Mouse (Mus musculus): Measurements from ENCODE around the gene Cdk1. TPM values are rescaled to one million over a fixed set of nuclear protein-coding genes. Genes with fewer than 3 reads are reported as not detected.
A peak's percentile ranks its signal among the peaks of the same experiment; 100 is the strongest.

Cdk1 gene
- polyA plus RNA-seq, 1 experiment from 2014 or later = 370 TPM

GRCm38 (mm10) chr10:69305600-69305999, 47.1 kb downstream of the Cdk1 start:
- no peak overlapping the region for H3K9ac ChIP-seq (ENCODE audit: low read length)
- H3K27me3 ChIP-seq (ENCODE audit: control insufficient read depth, insufficient read depth, low read length) = no peaks in the 10 kb centered on the region
- H3K4me2 ChIP-seq (ENCODE audit: low read depth) = no peak overlapping the region
- H3K4me1 ChIP-seq (ENCODE audit: control insufficient read depth, insufficient read depth, low read length) = no peaks in the 10 kb centered on the region
- H3K36me3 ChIP-seq (ENCODE audit: control insufficient read depth, insufficient read depth, low read length) = no peaks in the 10 kb centered on the region
- no peak overlapping the region for H3K4me3 ChIP-seq (ENCODE audit: low read depth, low read length)
- no peak overlapping the region for H3K27ac ChIP-seq (ENCODE audit: low read depth, low read length)
- DNase-seq (ENCODE audit: low spot score) = no peak
- WGBS = 37% methylated on average over 7 of the region's 7 CpGs
- no peak for ATAC-seq (ENCODE audit: insufficient read depth, low FRiP score, low TSS enrichment)
- no peaks in the 10 kb centered on the region for H3K9me3 ChIP-seq (ENCODE audit: control insufficient read depth, low read length)

DNA sequence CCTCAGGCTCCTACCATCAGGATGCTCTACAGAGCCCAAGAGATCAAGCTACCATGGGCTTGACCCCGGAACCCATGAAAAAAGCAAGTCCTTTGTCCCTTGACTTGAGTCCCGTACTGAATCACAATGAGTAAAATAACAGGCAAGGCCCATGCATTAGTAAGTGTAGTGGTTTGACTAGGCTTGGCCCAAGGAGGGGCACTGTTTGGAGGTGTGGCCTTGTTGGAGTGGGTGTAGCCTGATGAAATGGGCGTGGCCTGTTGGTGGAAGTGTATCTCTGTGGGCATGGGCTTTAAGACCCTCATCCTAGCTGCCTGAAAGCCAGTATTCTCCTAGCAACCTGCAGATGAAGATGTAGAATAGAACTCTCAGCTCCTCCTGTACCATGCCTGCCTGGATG, 47.9 kb downstream of the Cdk1 start:
- peak; percentile 8 for DNase-seq (ENCODE audit: low spot score)
- Histone ChIP-seq H3K4me2 (ENCODE audit: low read depth) (no peak overlapping the region), H3K9me3 (ENCODE audit: control insufficient read depth, low read length) (no peaks in the 10 kb centered on the region), H3K27me3 (ENCODE audit: control insufficient read depth, insufficient read depth, low read length) (no peaks in the 10 kb centered on the region), H3K27ac (ENCODE audit: low read depth, low read length) (no peak overlapping the region), H3K36me3 (ENCODE audit: control insufficient read depth, insufficient read depth, low read length) (no peaks in the 10 kb centered on the region), H3K9ac (ENCODE audit: low read length) (no peak overlapping the region), H3K4me3 (ENCODE audit: low read depth, low read length) (no peak overlapping the region), H3K4me1 (ENCODE audit: control insufficient read depth, insufficient read depth, low read length) (no peaks in the 10 kb centered on the region)
- ATAC-seq (ENCODE audit: insufficient read depth, low FRiP score, low TSS enrichment) = no peak
- WGBS = 84% methylated on average over 3 of the region's 3 CpGs

DNA sequence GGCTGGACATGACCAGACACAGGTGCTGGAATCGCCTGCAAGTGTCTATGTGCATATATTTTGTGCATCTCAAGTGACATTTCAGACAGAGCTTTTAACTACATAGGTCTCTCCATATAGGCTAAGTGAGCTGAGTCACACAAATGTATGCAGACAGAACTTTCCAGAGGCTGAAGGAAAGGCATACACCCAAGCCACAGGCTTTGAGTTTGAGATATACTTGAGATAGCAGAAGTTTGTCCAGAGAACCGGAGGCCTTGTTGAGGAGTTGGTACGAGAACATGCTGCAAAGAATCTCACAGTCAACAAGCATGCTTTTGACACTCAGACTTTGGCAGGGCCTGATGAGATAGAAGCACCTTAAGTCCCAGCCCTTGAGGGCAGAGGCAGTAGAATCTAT, 50.1 kb downstream of the Cdk1 start:
- ATAC-seq (ENCODE audit: insufficient read depth, low FRiP score, low TSS enrichment) = no peak
- Histone ChIP-seq H3K4me1 (ENCODE audit: control insufficient read depth, insufficient read depth, low read length) (no peaks in the 10 kb centered on the region), H3K27ac (ENCODE audit: low read depth, low read length) (no peak overlapping the region), H3K9ac (ENCODE audit: low read length) (no peak overlapping the region), H3K27me3 (ENCODE audit: control insufficient read depth, insufficient read depth, low read length) (no peaks in the 10 kb centered on the region), H3K9me3 (ENCODE audit: control insufficient read depth, low read length) (no peaks in the 10 kb centered on the region), H3K4me3 (ENCODE audit: low read depth, low read length) (no peak overlapping the region), H3K4me2 (ENCODE audit: low read depth) (no peak overlapping the region), H3K36me3 (ENCODE audit: control insufficient read depth, insufficient read depth, low read length) (no peaks in the 10 kb centered on the region)
- WGBS = 95% methylated on average over 3 of the region's 3 CpGs
- no peak for DNase-seq (ENCODE audit: low spot score)

GRCm38 (mm10) chr10:69299985-69300384, 52.8 kb downstream of the Cdk1 start:
- Histone ChIP-seq H3K36me3 (ENCODE audit: control insufficient read depth, insufficient read depth, low read length) (no peaks in the 10 kb centered on the region), H3K9ac (ENCODE audit: low read length) (no peak overlapping the region), H3K27ac (ENCODE audit: low read depth, low read length) (no peak overlapping the region), H3K4me1 (ENCODE audit: control insufficient read depth, insufficient read depth, low read length) (no peaks in the 10 kb centered on the region), H3K4me3 (ENCODE audit: low read depth, low read length) (no peak overlapping the region), H3K27me3 (ENCODE audit: control insufficient read depth, insufficient read depth, low read length) (no peaks in the 10 kb centered on the region), H3K9me3 (ENCODE audit: control insufficient read depth, low read length) (no peaks in the 10 kb centered on the region), H3K4me2 (ENCODE audit: low read depth) (no peak overlapping the region)
- 81% methylated on average over 7 of the region's 7 CpGs for WGBS
- no peak for ATAC-seq (ENCODE audit: insufficient read depth, low FRiP score, low TSS enrichment)
- DNase-seq (ENCODE audit: low spot score) = peak; percentile 2

DNA sequence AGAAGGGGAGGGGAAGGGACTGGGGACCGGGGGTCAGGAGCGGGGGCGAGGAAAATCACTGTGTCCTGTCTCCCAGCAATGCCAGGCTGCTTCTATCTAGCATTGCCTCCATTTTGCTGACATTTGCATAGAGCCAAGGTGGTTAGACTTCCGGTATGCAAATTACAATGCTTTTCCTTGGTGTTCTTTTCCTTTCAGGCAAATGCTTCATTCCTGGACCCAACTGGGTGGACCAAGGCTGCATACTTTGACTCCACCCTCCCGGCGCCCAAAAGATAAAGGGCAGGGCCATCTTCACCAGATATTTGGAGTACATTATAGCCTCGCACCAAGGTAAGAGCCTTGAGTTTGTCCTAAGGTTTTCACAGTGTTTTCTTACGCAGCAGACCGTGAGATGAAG, 56.8 kb downstream of the Cdk1 start:
- Histone ChIP-seq H3K36me3 (ENCODE audit: control insufficient read depth, insufficient read depth, low read length) (no peaks in the 10 kb centered on the region), H3K9me3 (ENCODE audit: control insufficient read depth, low read length) (no peaks in the 10 kb centered on the region), H3K27me3 (ENCODE audit: control insufficient read depth, insufficient read depth, low read length) (no peaks in the 10 kb centered on the region), H3K4me1 (ENCODE audit: control insufficient read depth, insufficient read depth, low read length) (no peaks in the 10 kb centered on the region), H3K4me3 (ENCODE audit: low read depth, low read length) (no peak overlapping the region), H3K27ac (ENCODE audit: low read depth, low read length) (no peak overlapping the region), H3K9ac (ENCODE audit: low read length) (no peak overlapping the region), H3K4me2 (ENCODE audit: low read depth) (no peak overlapping the region)
- no peak for DNase-seq (ENCODE audit: low spot score)
- 87% methylated on average over 9 of the region's 9 CpGs for WGBS
- no peak for ATAC-seq (ENCODE audit: insufficient read depth, low FRiP score, low TSS enrichment)

- Histone ChIP-seq H3K4me3 (ENCODE audit: low read depth, low read length) (no peak overlapping the region), H3K27ac (ENCODE audit: low read depth, low read length) (no peak overlapping the region), H3K4me1 (ENCODE audit: control insufficient read depth, insufficient read depth, low read length) (no peaks in the 10 kb centered on the region), H3K4me2 (ENCODE audit: low read depth) (no peak overlapping the region), H3K9ac (ENCODE audit: low read length) (no peak overlapping the region), H3K27me3 (ENCODE audit: control insufficient read depth, insufficient read depth, low read length) (no peaks in the 10 kb centered on the region), H3K36me3 (ENCODE audit: control insufficient read depth, insufficient read depth, low read length) (no peaks in the 10 kb centered on the region; the same call in 1 of the 2 replicates), H3K9me3 (ENCODE audit: control insufficient read depth, low read length) (no peaks in the 10 kb centered on the region)
- DNase-seq (ENCODE audit: low spot score) (peak; percentile 1), ATAC-seq (ENCODE audit: insufficient read depth, low FRiP score, low TSS enrichment) (no peak)
- 93% methylated on average over 8 of the region's 8 CpGs for WGBS
Observed at GRCm38 (mm10) chr10:69290736-69291135, 62.0 kb downstream of the Cdk1 start.

DNA sequence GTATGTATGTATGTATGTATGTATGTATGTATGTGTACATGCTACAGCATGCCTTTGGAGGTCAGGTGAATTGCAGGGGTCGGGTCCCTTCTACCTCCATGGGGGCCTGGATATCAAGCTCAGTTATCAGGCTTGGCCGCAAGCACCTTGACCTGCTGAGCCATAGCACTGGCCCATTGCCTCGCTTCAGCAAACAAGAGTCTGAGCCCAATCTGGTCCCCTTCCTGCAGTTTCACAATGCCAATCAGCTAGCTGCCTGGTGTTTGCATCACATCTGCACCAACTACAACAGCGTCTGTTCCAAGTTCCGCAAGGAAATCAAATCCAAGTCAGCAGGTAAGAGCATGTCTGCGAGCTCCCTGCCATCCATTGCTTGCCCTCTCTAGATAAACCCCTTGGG, 64.0 kb downstream of the Cdk1 start:
- peak; percentile 3 for DNase-seq (ENCODE audit: low spot score)
- H3K4me3 ChIP-seq (ENCODE audit: low read depth, low read length) = no peak overlapping the region
- no peak overlapping the region for H3K27ac ChIP-seq (ENCODE audit: low read depth, low read length)
- H3K9ac ChIP-seq (ENCODE audit: low read length) = no peak overlapping the region
- no peaks in the 10 kb centered on the region for H3K9me3 ChIP-seq (ENCODE audit: control insufficient read depth, low read length)
- 92% methylated on average over 6 of the region's 6 CpGs for WGBS
- no peaks in the 10 kb centered on the region for H3K27me3 ChIP-seq (ENCODE audit: control insufficient read depth, insufficient read depth, low read length)
- H3K36me3 ChIP-seq (ENCODE audit: control insufficient read depth, insufficient read depth, low read length) = no peaks in the 10 kb centered on the region; the same call in 1 of the 2 replicates
- ATAC-seq (ENCODE audit: insufficient read depth, low FRiP score, low TSS enrichment) = no peak
- H3K4me2 ChIP-seq (ENCODE audit: low read depth) = no peak overlapping the region
- H3K4me1 ChIP-seq (ENCODE audit: control insufficient read depth, insufficient read depth, low read length) = no peaks in the 10 kb centered on the region

DNA sequence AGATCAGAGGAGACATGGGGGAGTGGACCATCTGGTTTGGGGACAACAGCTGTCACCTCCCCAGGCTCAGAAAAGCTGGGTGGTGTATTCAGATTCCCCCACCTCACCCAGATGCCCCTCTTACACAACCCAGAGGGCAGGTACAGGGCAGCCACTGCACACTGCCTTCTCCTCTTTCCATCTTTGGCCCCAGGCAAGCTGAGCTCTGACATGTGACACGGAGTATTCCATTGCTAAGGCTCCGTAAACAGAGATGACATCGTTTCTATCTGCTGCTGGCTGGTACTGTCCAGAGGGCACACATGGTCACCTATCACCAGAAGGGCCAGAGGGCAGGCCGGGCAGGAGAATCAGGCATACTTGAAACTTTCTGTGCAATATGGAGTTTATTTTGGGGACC, 64.7 kb downstream of the Cdk1 start:
- DNase-seq (ENCODE audit: low spot score) = peak; percentile 2
- H3K27me3 ChIP-seq (ENCODE audit: control insufficient read depth, insufficient read depth, low read length) = no peaks in the 10 kb centered on the region
- no peak for ATAC-seq (ENCODE audit: insufficient read depth, low FRiP score, low TSS enrichment)
- no peak overlapping the region for H3K27ac ChIP-seq (ENCODE audit: low read depth, low read length)
- H3K36me3 ChIP-seq (ENCODE audit: control insufficient read depth, insufficient read depth, low read length) = no peaks in the 10 kb centered on the region; the same call in 1 of the 2 replicates
- H3K4me3 ChIP-seq (ENCODE audit: low read depth, low read length) = no peak overlapping the region
- no peaks in the 10 kb centered on the region for H3K4me1 ChIP-seq (ENCODE audit: control insufficient read depth, insufficient read depth, low read length)
- 92% methylated on average over 4 of the region's 4 CpGs for WGBS
- no peak overlapping the region for H3K4me2 ChIP-seq (ENCODE audit: low read depth)
- H3K9ac ChIP-seq (ENCODE audit: low read length) = no peak overlapping the region
- no peaks in the 10 kb centered on the region for H3K9me3 ChIP-seq (ENCODE audit: control insufficient read depth, low read length)

DNA sequence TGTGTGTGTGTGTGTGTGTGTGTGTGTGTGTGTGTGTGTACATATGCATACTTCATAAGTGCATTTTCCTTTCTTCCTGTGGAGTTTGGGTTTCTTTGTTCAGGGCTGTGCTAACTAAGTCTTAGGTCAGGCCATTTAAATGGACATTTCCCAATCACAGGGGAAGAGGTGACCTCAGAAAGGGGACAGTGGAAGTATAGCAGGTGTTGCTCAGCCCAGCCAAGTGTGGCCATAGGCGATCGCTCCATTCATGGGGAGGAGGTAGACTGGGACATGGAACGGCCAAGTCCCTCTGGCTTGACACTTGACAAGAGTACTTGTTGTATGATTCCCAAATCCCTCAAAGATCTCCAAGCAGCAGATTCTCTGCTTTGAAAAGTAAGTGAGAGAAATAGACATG, 65.8 kb downstream of the Cdk1 start:
- WGBS = 100% methylated on average over 3 of the region's 3 CpGs
- no peaks in the 10 kb centered on the region; the same call in 1 of the 2 replicates for H3K36me3 ChIP-seq (ENCODE audit: control insufficient read depth, insufficient read depth, low read length)

More for the DNA sequence above, 65.8 kb downstream of the Cdk1 start:
- no peak overlapping the region for H3K4me2 ChIP-seq (ENCODE audit: low read depth)
- H3K9me3 ChIP-seq (ENCODE audit: control insufficient read depth, low read length) = no peaks in the 10 kb centered on the region
- H3K9ac ChIP-seq (ENCODE audit: low read length) = no peak overlapping the region
- ATAC-seq (ENCODE audit: insufficient read depth, low FRiP score, low TSS enrichment) (no peak), DNase-seq (ENCODE audit: low spot score) (peak; percentile 1)
- H3K27me3 ChIP-seq (ENCODE audit: control insufficient read depth, insufficient read depth, low read length) = no peaks in the 10 kb centered on the region
- no peaks in the 10 kb centered on the region for H3K4me1 ChIP-seq (ENCODE audit: control insufficient read depth, insufficient read depth, low read length)
- no peak overlapping the region for H3K27ac ChIP-seq (ENCODE audit: low read depth, low read length)
- H3K4me3 ChIP-seq (ENCODE audit: low read depth, low read length) = no peak overlapping the region
